Mouse (Mus musculus): ENCODE data around the gene Mapk8ip2. TPM values are rescaled to one million over a fixed set of nuclear protein-coding genes. Genes with fewer than 3 reads are reported as not detected.

Mapk8ip2 gene
- total RNA-seq, 2 experiments from 2014 or later: 227 to 234 TPM

- TF ChIP-seq CTCF (IDR thresholded peaks at IDR 0.05): no peak
- Histone ChIP-seq H3K27ac (no peak overlapping the region), H3K4me3 (no peak overlapping the region; the same call in 1 of the 2 replicates)
- no peak for DNase-seq (ENCODE audit: extremely low spot score in 1 of 2, low spot score in 2 of 2)
- intact Hi-C loops (cut with DNase I): no loop called here
Measured at GRCm38 (mm10) chr15:89474596-89475292, 21.0 kb downstream of the Mapk8ip2 start.

GRCm38 (mm10) chr15:89475293-89475600 is 21.5 kb downstream of the Mapk8ip2 start:
- Histone ChIP-seq H3K4me3 (peak overlapping the region; percentile 56), H3K27ac (no peak overlapping the region; the same call in 1 of the 2 replicates)
- intact Hi-C loops (cut with DNase I): no loop called here
- DNase-seq (ENCODE audit: extremely low spot score in 1 of 2, low spot score in 2 of 2): no peak
- TF ChIP-seq CTCF (IDR thresholded peaks at IDR 0.05): no peak

DNA sequence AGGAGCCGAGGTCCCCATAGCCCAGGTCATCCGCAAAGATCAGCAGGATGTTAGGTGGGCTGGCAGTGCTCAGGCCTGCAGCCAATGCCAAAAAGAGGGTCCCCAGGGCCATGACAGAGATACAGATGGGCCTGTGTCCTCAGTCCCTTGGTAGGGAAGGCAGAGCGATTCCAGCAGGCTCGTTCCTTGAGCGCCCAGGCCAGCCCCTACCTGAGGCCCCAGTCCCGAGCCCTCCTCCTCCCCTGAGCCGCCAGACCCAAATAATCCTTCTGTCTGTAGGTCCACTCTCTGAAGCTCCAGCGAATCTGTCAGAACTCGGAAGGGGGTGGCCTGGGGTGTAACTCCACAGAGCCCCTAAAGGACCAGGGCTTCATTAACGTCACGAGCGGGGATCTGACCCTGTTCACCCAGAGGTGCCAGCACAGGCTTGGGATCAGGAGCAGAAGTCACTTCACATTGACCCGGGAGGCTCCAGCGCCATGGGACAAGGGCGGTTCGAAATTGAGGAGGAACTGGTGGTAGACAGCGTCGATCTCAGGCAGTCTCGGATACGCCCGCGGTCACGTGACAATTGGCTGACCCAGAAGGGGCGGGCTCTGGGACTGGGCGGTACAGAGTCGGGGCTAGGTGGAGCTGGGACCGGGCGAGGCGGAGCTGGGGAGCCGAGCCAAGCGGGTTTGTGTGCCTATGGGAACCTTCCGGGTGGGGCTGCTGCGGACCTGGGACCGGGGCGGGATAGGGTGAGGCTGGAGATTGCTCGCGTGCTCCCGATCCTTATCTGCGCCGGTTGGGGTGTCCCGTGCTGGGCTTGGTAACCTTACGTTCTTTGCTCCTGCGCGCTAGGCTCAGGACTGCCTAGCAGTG is 22.1 kb downstream of the Mapk8ip2 start:
- peak overlapping the region; percentile 56 for H3K4me3 ChIP-seq
- no peak for TF ChIP-seq CTCF (IDR thresholded peaks at IDR 0.05)
- intact Hi-C loops (cut with DNase I): loop anchor here (2.0 kb wide), 1 partner anchor 23 kb away; the partner anchor contains the start of gene Shank3
- peak overlapping the region; percentile 96 for H3K27ac ChIP-seq
- DNase-seq (ENCODE audit: extremely low spot score in 1 of 2, low spot score in 2 of 2): peak; percentile 91 to 92

DNA sequence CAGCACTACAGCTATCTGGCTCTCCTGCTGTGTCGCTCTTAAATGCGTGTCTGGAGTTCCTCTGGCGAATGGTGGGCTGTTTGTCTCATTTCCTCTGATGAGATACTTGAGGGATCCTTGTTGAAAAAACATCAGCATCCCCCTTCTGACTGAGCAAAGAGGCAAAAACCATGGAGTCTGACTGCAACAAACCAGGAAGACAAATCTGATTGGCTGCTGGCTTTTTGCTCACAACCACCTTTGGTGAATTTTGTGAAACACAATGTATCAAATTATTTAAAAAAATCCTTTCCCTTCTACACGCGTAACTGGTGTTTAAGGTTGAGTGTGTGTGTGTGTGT is 22.7 kb downstream of the Mapk8ip2 start:
- Histone ChIP-seq H3K27ac (peak overlapping the region; percentile 96), H3K4me3 (peak overlapping the region; percentile 56)
- intact Hi-C loops (cut with DNase I): loop anchor here (2.0 kb wide), 1 partner anchor 22 kb away; the partner anchor contains the start of gene Shank3
- no peak for DNase-seq (ENCODE audit: extremely low spot score in 1 of 2, low spot score in 2 of 2)
- TF ChIP-seq CTCF (IDR thresholded peaks at IDR 0.05): no peak

- intact Hi-C loops (cut with DNase I): loop anchor here (2.0 kb wide), 1 partner anchor 22 kb away; the partner anchor contains the start of gene Shank3
- no peak for DNase-seq (ENCODE audit: extremely low spot score in 1 of 2, low spot score in 2 of 2)
- H3K27ac ChIP-seq: peak within 1 kb of the TSS; percentile 96
- peak within 1 kb of the TSS; percentile 56 for H3K4me3 ChIP-seq
- TF ChIP-seq CTCF (IDR thresholded peaks at IDR 0.05): no peak
Measured at GRCm38 (mm10) chr15:89477091-89477491, 23.4 kb downstream of the Mapk8ip2 start, which contains the start of gene Arsa. Arsa (minus strand) TSS chr15:89477425.

DNA sequence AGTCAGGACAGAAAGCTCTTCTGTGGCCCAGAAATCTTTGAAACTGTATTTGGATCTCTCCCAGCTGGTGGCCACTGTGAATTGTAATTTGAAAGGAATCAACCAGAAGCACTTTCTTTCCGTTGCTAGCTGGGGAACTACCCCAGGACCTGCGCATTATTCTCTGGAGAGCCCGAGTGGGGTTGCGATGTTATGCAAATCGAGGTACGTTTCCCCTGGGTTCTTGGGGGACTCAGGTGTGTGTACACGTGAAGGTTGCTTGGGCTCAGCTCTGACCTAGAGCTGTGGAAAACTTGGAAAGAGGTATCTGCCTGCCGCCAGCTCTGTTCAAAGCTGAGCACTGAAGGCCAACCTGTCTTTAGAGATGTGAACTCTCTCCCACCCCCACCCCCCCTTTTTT is 24.1 kb downstream of the Mapk8ip2 start:
- DNase-seq (ENCODE audit: extremely low spot score in 1 of 2, low spot score in 2 of 2): no peak

DNA sequence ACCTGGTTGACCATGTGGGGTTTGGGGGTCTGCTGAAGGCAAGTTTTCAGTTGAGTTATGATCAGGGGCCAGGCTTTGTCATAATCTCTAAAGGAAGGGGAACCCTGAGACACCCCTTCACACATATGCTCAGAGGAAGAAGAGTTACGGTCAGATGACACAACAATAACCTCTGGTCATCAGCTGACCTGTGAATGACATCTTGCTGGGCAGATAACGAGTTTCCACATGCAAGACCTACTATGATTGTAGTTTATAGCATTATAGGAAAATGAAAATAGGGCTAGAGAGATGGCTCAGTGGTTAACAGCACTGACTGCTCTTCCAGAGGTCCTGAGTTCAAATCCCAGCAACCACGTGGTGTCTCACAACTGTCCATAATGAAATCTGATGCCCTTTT is 24.9 kb downstream of the Mapk8ip2 start:
- H3K4me3 ChIP-seq: no peak overlapping the region
- intact Hi-C loops (cut with DNase I): no loop called here
- no peak for DNase-seq (ENCODE audit: extremely low spot score in 1 of 2, low spot score in 2 of 2)
- no peak overlapping the region for H3K27ac ChIP-seq
- TF ChIP-seq CTCF (IDR thresholded peaks at IDR 0.05): no peak

More for the DNA sequence above, 24.1 kb downstream of the Mapk8ip2 start:
- intact Hi-C loops (cut with DNase I): loop anchor here (2.0 kb wide), 1 partner anchor 21 kb away; the partner anchor contains the start of gene Shank3
- TF ChIP-seq CTCF (IDR thresholded peaks at IDR 0.05): no peak
- Histone ChIP-seq H3K4me3 (no peak overlapping the region), H3K27ac (peak overlapping the region; percentile 41; the same call in 1 of the 2 replicates)

- DNase-seq (ENCODE audit: extremely low spot score in 1 of 2, low spot score in 2 of 2): no peak
- peak overlapping the region; percentile 48; the same call in 1 of the 2 replicates for H3K27ac ChIP-seq
- intact Hi-C loops (cut with DNase I): no loop called here
- TF ChIP-seq CTCF (IDR thresholded peaks at IDR 0.05): no peak
- no peak overlapping the region for H3K4me3 ChIP-seq
Measured at GRCm38 (mm10) chr15:89480584-89480983, 26.9 kb downstream of the Mapk8ip2 start.

DNA sequence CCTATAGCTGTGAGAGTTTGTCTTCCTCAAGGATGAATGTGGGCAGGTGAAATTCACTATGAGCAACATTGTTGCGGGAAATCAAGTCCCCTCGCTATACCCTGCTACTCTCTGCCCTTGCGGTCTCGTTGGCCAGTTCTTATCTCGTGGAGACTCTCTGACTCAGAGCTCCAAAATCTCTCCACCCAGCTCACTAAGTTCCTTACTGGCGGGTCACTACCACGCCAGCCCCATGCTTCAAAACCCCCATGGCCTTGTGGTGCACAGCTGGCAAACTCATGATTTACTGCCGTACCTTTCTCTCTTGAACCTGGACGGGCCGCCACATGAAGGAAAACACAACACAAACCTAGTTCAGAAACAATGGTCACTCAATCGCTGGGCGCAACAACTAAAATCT is 34.5 kb downstream of the Mapk8ip2 start:
- no peak for TF ChIP-seq CTCF (IDR thresholded peaks at IDR 0.05)
- no peak for DNase-seq (ENCODE audit: extremely low spot score in 1 of 2, low spot score in 2 of 2)
- intact Hi-C loops (cut with DNase I): no loop called here
- Histone ChIP-seq H3K27ac (no peak overlapping the region), H3K4me3 (no peak overlapping the region)

DNA sequence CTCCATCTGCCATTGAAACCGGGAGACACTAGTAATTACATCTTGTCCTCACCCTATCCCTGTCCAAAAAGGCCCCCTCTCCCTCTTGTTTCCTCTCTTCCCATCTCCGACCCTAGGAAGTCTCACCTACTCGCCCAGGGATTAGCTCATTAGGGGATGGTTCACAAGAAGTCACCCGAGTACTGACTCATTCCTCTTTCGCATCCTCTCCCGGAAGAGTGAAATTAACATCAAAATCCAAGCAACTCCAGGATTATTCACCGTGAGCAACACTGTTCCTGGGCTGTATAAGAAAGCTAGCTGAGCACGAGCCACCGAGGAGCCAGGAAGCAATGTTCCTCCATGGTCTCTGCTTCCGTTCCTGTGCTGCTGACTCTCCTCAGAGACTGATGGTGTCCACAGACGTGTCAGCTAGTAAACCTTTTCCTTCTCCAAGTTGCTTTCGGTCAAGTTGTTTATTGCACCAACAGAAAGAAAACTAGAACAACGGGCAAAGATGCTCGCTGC is 35.0 kb downstream of the Mapk8ip2 start:
- intact Hi-C loops (cut with DNase I): no loop called here
- no peak for DNase-seq (ENCODE audit: extremely low spot score in 1 of 2, low spot score in 2 of 2)
- Histone ChIP-seq H3K27ac (no peak overlapping the region), H3K4me3 (no peak overlapping the region)
- no peak for TF ChIP-seq CTCF (IDR thresholded peaks at IDR 0.05)

DNA sequence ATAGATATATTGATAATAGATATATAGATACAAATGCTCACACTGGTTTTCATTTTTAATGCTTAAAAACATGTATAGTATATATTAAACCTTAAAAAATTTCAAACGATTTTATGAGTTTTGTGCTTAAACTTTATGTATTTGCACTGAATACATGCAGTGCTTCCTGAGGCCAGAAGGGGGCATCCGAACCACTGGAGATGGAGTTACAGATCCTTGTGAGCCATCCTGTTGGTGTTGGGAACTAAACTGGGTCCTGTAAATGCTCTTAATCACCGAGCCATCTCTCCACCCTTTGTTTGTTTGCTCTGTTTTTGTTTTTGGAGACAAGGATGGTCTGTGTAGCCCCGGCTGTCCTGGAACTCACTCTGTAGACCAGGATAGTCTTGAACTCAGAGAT is 41.3 kb downstream of the Mapk8ip2 start:
- no peak overlapping the region for H3K27ac ChIP-seq
- H3K4me3 ChIP-seq: no peak overlapping the region
- intact Hi-C loops (cut with DNase I): loop anchor here (5.0 kb wide), 1 partner anchor 37 kb away; no protein-coding TSS in a partner anchor
- peak; percentile 56 for TF ChIP-seq CTCF (IDR thresholded peaks at IDR 0.05)
- no peak for DNase-seq (ENCODE audit: extremely low spot score in 1 of 2, low spot score in 2 of 2)

- TF ChIP-seq CTCF (IDR thresholded peaks at IDR 0.05): no peak
- intact Hi-C loops (cut with DNase I): loop anchor here (5.0 kb wide), 1 partner anchor 36 kb away; no protein-coding TSS in a partner anchor
- H3K27ac ChIP-seq: peak overlapping the region; percentile 30; the same call in 1 of the 2 replicates
- no peak overlapping the region for H3K4me3 ChIP-seq
- no peak for DNase-seq (ENCODE audit: extremely low spot score in 1 of 2, low spot score in 2 of 2)
Measured at GRCm38 (mm10) chr15:89496131-89496530, 42.4 kb downstream of the Mapk8ip2 start.

Data from left cerebral cortex, adult 2 months (tissue).